Mouse (Mus musculus) cerebellum, postnatal 10 days (tissue): ENCODE measurements at regions not wholly inside any gene's neighbourhood (a gene's known extent, or its start where the extent isn't known, plus 50 kb on each side); places are given as distances from the start of the nearest gene placed in this dataset.

Experiments
- DNase-seq, 2 experiments: peaks; one replicate each; pipeline ENCODE4 v3.0.0; 2021; ENCODE audit warnings: mixed read lengths in 2 of 2

- DNase-seq, result no peak
Observed at GRCm38 (mm10) chr9:74021339-74021738, 52.6 kb upstream of the Unc13c start.

- no peak for DNase-seq
Observed at GRCm38 (mm10) chr9:74023922-74024321, 55.2 kb upstream of the Unc13c start.

GRCm38 (mm10) chr9:74026131-74026530, 57.4 kb upstream of the Unc13c start:
- DNase-seq, result peak in 1 of 2 experiments; percentile 6

GRCm38 (mm10) chr9:74028438-74028837, 59.7 kb upstream of the Unc13c start:
- peak; percentile 58 to 70 for DNase-seq

GRCm38 (mm10) chr9:74045936-74046335, 64.2 kb upstream of the Wdr72 start:
- DNase-seq, result peak; percentile 22 to 42

GRCm38 (mm10) chr9:74049776-74050175, 60.4 kb upstream of the Wdr72 start:
- DNase-seq, result no peak

- peak; percentile 21 to 22 for DNase-seq
Observed at GRCm38 (mm10) chr9:74056709-74057108, 53.4 kb upstream of the Wdr72 start.

GRCm38 (mm10) chr9:74057476-74058076, 52.6 kb upstream of the Wdr72 start:
- DNase-seq, result peak in 1 of 2 experiments; percentile 21

GRCm38 (mm10) chr9:74058269-74058871, 51.8 kb upstream of the Wdr72 start:
- DNase-seq, result peak; percentile 24 to 42
